Mouse (Mus musculus) liver, postnatal 0 days (tissue): ENCODE measurements at regions not wholly inside any gene's neighbourhood (a gene's known extent, or its start where the extent isn't known, plus 50 kb on each side); places are given as distances from the start of the nearest gene placed in this dataset.

ENCODE experiments used
- CTCF ChIP-seq: sonication (generic); IDR thresholded peaks from 2 replicates; pipeline ENCODE4 v1.5.1; 2016; ENCODE audit warnings: antibody characterized with exemption, low read depth
- EP300 ChIP-seq: IDR thresholded peaks from 2 replicates; pipeline ENCODE4 v1.6.1; 2016; ENCODE audit warnings: antibody characterized with exemption, low read depth, mild to moderate bottlenecking

GRCm38 (mm10) chr2:133345964-133346788, 205.8 kb upstream of the Bmp2 start:
- TF ChIP-seq CTCF (no peak), EP300 (no peak)
